Mouse (Mus musculus): ENCODE measurements at regions not wholly inside any gene's neighbourhood (a gene's known extent, or its start where the extent isn't known, plus 50 kb on each side); places are given as distances from the start of the nearest gene placed in this dataset.
"Not testable (repeated sequence)": the region's sequence is repeated elsewhere in the genome, so short reads cannot be mapped to it uniquely, and the experiment has no call there.

DNA sequence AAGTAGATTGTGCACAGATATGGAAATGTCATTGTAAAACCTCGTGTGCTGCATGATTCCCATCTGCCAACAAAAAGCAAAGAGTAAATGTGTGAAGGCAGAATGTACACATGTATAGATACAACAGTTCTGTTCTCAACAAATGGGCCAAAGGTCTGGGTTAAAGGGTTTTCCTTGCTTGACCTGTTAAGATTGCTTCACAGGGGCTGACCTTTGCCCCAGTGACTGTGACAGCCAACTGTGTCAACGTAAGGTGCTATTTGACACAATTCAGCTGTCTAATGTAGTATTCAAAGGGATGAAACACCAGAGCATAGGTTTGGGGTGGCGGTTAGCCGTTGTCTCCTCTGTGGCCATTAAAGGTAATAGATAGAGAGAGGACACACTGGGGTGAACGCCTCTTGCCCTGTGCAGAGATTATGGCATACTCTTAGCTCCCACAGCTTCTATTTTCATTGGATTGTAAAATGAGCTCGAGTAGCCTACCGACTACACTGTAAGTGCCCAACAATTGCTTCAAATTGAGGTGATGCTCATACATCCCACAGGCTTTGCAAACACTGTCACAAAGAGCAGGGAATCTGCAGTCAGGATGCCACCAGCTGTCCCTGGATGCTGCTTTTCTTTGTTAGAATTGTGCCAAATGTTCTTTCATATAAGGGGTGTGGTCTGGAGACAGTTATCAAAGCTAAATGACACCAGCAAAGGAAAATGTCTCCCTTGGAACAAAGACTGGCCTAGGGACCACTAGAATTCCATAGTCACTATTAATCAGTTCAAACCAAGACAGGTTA, 513.0 kb upstream of the Gulo start:
- Histone ChIP-seq H3K9ac (no peak overlapping the region), H3K4me1 (replicated peaks) (no peaks in the 10 kb centered on the region), H3K9me3 (no peaks in the 10 kb centered on the region), H3K4me2 (replicated peaks) (no peak overlapping the region), H3K27ac (no peak overlapping the region), H3K36me3 (no peaks in the 10 kb centered on the region), H3K27me3 (replicated peaks) (no peaks in the 10 kb centered on the region), H3K4me3 (replicated peaks) (no peak overlapping the region)
- WGBS, result 56% methylated on average over 7 of the region's 7 CpGs
- ATAC-seq, result no peak

DNA sequence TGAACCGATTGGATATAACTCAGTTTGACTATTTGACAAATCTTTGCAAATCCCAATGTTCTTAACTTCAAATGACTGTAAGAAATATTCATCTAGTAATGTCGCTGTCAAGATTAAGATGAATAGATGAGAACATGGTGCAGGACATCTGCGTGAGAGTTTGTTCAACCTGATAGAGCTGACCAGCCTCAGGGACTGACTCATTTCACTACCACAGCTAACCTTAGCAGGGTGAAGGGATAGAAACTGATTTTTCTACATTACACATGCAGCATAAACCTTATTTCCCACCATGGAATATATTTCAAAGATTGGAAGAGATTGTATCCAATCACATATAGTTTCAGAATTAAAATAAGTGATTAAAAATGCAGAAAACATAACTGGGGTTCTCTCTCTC, 507.8 kb upstream of the Gulo start:
- ATAC-seq, result no peak
- Histone ChIP-seq H3K36me3 (no peaks in the 10 kb centered on the region), H3K9me3 (no peaks in the 10 kb centered on the region), H3K4me2 (replicated peaks) (no peak overlapping the region), H3K9ac (no peak overlapping the region), H3K27ac (no peak overlapping the region), H3K27me3 (replicated peaks) (no peaks in the 10 kb centered on the region), H3K4me1 (replicated peaks) (no peaks in the 10 kb centered on the region), H3K4me3 (replicated peaks) (no peak overlapping the region)
- 89% methylated on average over 3 of the region's 3 CpGs for WGBS

DNA sequence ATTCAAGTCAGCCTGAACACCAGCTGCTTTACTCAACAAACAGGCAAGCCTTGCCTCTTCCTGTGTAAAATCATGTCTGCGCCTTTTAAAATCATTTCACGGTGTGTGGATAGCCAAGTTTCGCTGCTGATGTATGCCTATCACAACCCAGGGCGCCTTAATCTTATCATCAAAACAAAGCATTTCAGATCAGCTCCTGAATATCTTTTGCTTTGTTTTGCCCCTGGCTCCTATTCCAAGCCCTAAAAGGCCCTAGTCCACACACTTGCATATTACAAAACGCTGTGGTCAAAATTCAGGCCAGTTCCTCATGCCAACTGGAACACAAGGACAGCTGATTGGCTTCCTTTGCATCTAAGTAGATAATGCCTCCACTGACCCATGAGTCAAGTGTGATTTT, 501.7 kb upstream of the Gulo start:
- no peak for ATAC-seq
- Histone ChIP-seq H3K27ac (no peak overlapping the region), H3K4me1 (replicated peaks) (no peaks in the 10 kb centered on the region), H3K27me3 (replicated peaks) (no peaks in the 10 kb centered on the region), H3K36me3 (no peaks in the 10 kb centered on the region), H3K4me2 (replicated peaks) (no peak overlapping the region), H3K4me3 (replicated peaks) (no peak overlapping the region), H3K9me3 (no peaks in the 10 kb centered on the region), H3K9ac (no peak overlapping the region)
- WGBS, result 85% methylated on average over 5 of the region's 5 CpGs

DNA sequence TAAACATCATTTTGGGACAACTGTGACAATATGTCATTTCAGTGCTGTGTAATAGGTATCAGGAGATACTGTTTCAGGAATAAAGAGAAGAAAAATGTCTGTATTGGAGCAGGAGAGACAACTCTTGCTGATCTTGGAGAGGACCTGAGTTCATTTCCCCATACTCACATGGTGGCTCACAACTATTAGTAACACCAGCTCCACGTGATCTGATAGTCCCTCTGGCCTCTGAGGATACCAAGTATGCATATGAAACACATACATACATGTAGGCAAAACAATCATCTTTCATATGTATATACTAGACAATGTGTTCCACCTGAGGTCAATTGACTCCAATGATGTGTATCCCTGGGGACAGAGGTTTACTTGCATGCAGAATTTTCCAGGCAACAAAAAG, 501.2 kb upstream of the Gulo start:
- no peak overlapping the region for H3K9ac ChIP-seq
- H3K36me3 ChIP-seq, result no peaks in the 10 kb centered on the region
- no peaks in the 10 kb centered on the region for H3K9me3 ChIP-seq
- no peak for ATAC-seq
- H3K4me2 ChIP-seq (replicated peaks), result no peak overlapping the region
- 47% methylated on average over 1 of the region's 1 CpGs for WGBS
- H3K4me3 ChIP-seq (replicated peaks), result no peak overlapping the region
- no peaks in the 10 kb centered on the region for H3K4me1 ChIP-seq (replicated peaks)
- no peak overlapping the region for H3K27ac ChIP-seq
- H3K27me3 ChIP-seq (replicated peaks), result no peaks in the 10 kb centered on the region

DNA sequence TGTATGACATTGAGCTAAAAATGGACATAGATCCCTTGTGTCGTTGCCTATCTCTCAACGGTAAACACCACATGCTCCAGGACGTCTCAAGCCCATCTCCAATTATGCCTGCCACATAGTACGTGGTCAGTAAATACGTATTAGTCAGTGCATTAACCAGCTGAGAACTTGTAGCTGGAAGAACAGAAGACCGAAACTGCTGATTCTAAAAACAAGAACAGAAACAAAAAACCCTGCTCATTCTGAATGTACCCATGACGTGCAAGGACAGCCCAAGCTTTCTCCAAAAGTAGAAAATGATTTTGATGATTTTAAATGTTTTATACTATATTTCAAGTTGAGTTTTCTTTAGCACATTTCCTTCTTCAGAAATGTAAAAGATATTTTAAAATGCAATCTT, 500.7 kb upstream of the Gulo start:
- no peaks in the 10 kb centered on the region for H3K9me3 ChIP-seq
- H3K36me3 ChIP-seq, result no peaks in the 10 kb centered on the region
- 86% methylated on average over 7 of the region's 7 CpGs for WGBS
- H3K4me3 ChIP-seq (replicated peaks), result no peak overlapping the region
- H3K4me1 ChIP-seq (replicated peaks), result no peaks in the 10 kb centered on the region
- H3K27ac ChIP-seq, result no peak overlapping the region
- H3K4me2 ChIP-seq (replicated peaks), result no peak overlapping the region
- ATAC-seq, result no peak
- H3K27me3 ChIP-seq (replicated peaks), result no peaks in the 10 kb centered on the region
- no peak overlapping the region for H3K9ac ChIP-seq

DNA sequence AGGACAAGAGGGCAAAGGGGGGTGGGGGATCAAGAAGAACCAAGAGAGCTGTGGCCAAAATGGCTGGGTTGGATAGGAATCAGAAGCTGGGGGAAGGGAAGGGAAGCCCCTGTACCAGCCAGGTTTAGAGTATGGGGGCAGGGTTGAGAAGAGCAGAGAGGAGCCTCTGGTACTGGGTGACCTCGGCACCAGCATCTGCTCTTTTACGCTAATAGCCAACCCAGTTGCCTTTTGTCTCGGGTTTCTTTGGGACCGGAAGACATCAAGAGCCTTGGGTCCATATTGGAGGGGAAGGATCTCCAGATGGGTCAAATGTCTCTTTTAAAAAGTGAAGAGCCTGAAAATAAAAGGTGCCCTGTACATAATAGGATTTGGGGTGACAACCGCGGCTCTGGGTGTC, 493.0 kb upstream of the Gulo start:
- Histone ChIP-seq H3K9ac (no peak overlapping the region), H3K27me3 (replicated peaks) (no peaks in the 10 kb centered on the region), H3K4me1 (replicated peaks) (no peaks in the 10 kb centered on the region; the same call in 1 of the 2 replicates), H3K9me3 (no peaks in the 10 kb centered on the region), H3K4me3 (replicated peaks) (no peak overlapping the region), H3K27ac (no peak overlapping the region), H3K4me2 (replicated peaks) (no peak overlapping the region), H3K36me3 (no peaks in the 10 kb centered on the region)
- 89% methylated on average over 6 of the region's 6 CpGs for WGBS
- ATAC-seq, result no peak

DNA sequence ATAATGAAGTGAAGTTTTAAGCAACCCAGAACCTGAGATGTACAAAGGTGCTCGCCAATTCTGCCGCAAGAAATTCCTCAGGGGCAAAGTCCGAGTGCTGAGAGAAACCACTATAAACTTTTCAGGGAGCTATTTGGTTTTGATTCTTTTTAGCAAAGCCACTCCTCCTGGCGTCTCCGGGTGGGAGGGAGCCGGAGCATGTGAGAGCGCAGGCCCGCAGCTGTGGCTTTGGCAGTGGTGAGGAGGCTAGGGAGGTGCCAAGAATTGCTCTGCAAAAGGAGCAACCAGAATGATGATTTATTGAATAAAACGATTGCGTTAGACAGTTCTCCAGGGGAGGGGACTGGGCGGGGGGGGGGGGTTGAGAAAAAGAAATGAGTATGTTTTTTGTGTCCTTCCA, 490.9 kb upstream of the Gulo start:
- no peaks in the 10 kb centered on the region; the same call in 1 of the 2 replicates for H3K4me1 ChIP-seq (replicated peaks)

DNA sequence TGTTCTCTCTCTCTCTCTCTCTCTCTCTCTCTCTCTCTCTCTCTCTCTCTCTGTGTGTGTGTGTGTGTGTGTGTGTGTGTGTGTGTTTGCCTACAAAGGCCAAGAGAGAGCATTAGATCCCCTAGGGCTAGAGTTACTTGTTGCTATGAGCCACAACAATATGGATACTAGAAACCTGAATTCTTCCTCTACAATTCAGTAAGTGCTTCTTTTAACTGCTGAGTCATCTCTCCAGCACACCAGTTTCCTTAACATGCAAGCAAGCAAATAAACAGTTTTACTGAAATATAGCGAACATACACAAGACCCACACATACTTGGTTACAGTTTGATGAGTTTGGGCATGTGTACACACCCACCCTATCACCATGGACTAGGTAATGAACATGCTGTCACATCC, 486.1 kb upstream of the Gulo start:
- no peak overlapping the region for H3K9ac ChIP-seq
- no peak for ATAC-seq
- no peaks in the 10 kb centered on the region for H3K27me3 ChIP-seq (replicated peaks)
- H3K27ac ChIP-seq, result no peak overlapping the region
- WGBS, result 69% methylated on average over 1 of the region's 1 CpGs
- H3K9me3 ChIP-seq, result no peaks in the 10 kb centered on the region
- no peak overlapping the region for H3K4me3 ChIP-seq (replicated peaks)
- H3K4me1 ChIP-seq (replicated peaks), result no peaks in the 10 kb centered on the region; the same call in 1 of the 2 replicates
- H3K36me3 ChIP-seq, result no peaks in the 10 kb centered on the region
- no peak overlapping the region for H3K4me2 ChIP-seq (replicated peaks)

More for the DNA sequence above, 490.9 kb upstream of the Gulo start:
- 7% methylated on average over 11 of the region's 11 CpGs for WGBS
- Histone ChIP-seq H3K27ac (no peak overlapping the region), H3K9ac (no peak overlapping the region), H3K36me3 (no peaks in the 10 kb centered on the region), H3K4me2 (replicated peaks) (peak overlapping the region; percentile 15), H3K4me3 (replicated peaks) (no peak overlapping the region), H3K27me3 (replicated peaks) (no peaks in the 10 kb centered on the region), H3K9me3 (no peaks in the 10 kb centered on the region)
- peak; percentile 75 for ATAC-seq

DNA sequence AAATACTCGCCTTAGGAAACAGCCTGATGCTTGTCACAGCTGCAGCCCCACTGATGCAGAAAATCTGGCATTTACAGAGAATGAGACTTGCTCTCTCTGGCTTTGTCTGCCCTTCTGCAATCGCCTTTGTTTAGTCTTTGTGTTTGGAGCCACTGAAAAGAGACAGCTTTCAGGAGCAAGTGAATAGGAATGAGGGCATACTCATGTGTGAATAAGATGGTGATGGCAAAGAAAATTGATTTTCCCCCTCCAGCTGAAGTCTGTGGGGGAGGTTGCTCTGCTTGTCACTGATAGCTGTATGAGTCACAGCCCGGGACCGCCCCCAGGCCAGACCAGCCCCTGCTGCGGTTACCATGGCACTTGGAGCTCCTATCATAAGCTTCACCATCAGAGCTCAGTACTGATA, 485.5 kb upstream of the Gulo start:
- no peaks in the 10 kb centered on the region for H3K36me3 ChIP-seq
- no peaks in the 10 kb centered on the region for H3K9me3 ChIP-seq
- 16% methylated on average over 5 of the region's 5 CpGs for WGBS
- no peaks in the 10 kb centered on the region for H3K4me1 ChIP-seq (replicated peaks)
- H3K4me2 ChIP-seq (replicated peaks), result no peak overlapping the region
- ATAC-seq, result peak; percentile 80
- no peak overlapping the region for H3K27ac ChIP-seq
- no peak overlapping the region for H3K9ac ChIP-seq
- no peaks in the 10 kb centered on the region for H3K27me3 ChIP-seq (replicated peaks)
- H3K4me3 ChIP-seq (replicated peaks), result no peak overlapping the region

DNA sequence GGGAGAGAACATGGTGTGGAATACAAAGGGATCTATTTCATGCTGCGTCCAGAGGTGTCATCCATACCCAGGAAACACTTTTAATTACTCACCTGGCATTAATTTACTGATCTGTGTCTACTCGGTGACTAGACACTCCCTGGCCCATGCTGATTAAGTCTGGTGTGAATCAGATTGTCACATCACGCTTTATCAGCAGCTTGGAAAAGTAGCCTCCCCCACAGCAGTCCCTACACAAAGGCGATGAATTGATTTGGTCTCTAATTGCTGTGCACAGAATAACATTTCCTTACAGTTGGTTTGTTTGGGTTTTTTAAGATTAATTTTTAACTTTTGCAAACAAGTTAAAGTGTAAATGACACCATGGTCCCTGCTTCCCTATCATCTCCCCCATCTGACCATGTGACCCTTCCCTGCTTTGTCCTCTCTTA, 484.7 kb upstream of the Gulo start:
- no peak overlapping the region for H3K27ac ChIP-seq
- H3K4me2 ChIP-seq (replicated peaks), result no peak overlapping the region
- no peaks in the 10 kb centered on the region for H3K4me1 ChIP-seq (replicated peaks)
- H3K27me3 ChIP-seq (replicated peaks), result no peaks in the 10 kb centered on the region
- H3K4me3 ChIP-seq (replicated peaks), result no peak overlapping the region
- WGBS, result 61% methylated on average over 4 of the region's 4 CpGs
- H3K9ac ChIP-seq, result no peak overlapping the region
- no peak for ATAC-seq
- H3K9me3 ChIP-seq, result no peaks in the 10 kb centered on the region
- no peaks in the 10 kb centered on the region for H3K36me3 ChIP-seq

DNA sequence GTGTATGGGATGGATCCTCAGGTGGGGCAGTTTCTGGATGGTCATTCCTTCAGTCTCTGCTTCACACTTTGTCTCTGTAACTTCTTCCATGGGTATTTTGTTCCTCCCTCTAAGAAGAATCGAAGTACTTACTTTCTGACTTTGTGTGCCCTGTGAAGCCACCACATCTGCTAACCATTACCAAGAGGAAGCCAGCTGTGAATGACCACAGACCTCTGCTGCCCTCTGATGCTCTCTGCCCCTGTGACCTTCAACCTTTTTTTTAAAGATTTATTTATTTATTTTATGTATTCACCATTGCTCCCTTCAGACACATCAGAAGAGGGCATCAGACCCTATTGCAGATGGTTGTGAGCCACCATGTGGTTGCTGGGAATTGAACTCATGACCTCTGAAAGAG, 475.7 kb upstream of the Gulo start:
- not testable (repeated sequence) for H3K27me3 ChIP-seq (replicated peaks); H3K4me2 ChIP-seq (replicated peaks); ATAC-seq; H3K4me1 ChIP-seq (replicated peaks); H3K9ac ChIP-seq; H3K9me3 ChIP-seq; H3K36me3 ChIP-seq; H3K27ac ChIP-seq; H3K4me3 ChIP-seq (replicated peaks)
- WGBS, result 83% methylated on average over 1 of the region's 1 CpGs

DNA sequence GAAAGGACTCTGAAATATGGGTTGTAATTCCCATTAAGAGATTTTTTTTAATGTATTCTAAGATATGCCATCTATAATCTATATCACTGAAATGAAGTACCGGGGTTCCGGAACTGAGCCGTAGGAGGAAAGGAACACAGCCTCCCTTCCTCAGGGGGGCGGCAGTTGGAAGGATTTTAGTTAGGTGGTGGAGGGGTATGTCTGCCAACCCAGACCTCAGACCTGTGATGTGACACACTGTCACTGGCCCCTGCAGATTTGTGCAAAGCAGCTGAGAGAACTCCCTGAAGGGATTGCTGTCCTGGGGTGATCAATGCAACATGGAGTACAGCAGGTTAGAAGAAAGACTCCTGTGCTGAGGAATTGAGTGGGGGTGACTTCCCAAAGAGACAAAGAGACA, 470.2 kb upstream of the Gulo start:
- WGBS, result 71% methylated on average over 4 of the region's 4 CpGs
- Histone ChIP-seq H3K36me3 (no peaks in the 10 kb centered on the region), H3K9ac (no peak overlapping the region), H3K9me3 (no peaks in the 10 kb centered on the region), H3K27ac (no peak overlapping the region), H3K4me3 (replicated peaks) (no peak overlapping the region), H3K27me3 (replicated peaks) (no peaks in the 10 kb centered on the region), H3K4me2 (replicated peaks) (no peak overlapping the region), H3K4me1 (replicated peaks) (no peaks in the 10 kb centered on the region)
- ATAC-seq, result no peak

DNA sequence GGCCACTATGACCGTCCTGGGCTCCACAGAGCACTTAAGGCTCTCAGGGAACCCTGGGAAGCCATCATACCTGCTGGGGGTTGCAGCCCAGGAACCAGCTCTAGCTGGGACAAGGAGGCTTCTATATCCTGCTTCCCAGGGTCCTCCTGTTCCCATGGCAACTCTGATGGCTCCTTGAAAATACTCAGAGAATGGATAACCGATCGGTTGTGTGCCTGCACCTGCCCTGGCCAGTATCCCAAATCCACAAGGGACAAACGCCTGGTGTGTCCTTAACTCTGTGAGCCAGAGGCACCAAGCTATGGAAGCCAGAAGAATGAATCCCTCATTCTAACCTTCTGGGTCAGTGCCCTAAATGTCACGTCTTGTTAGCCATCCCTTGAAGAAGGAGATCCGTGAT, 469.6 kb upstream of the Gulo start:
- H3K27ac ChIP-seq, result no peak overlapping the region
- WGBS, result 58% methylated on average over 6 of the region's 6 CpGs

More for the DNA sequence above, 469.6 kb upstream of the Gulo start:
- Histone ChIP-seq H3K4me3 (replicated peaks) (no peak overlapping the region), H3K9ac (no peak overlapping the region), H3K36me3 (no peaks in the 10 kb centered on the region), H3K4me1 (replicated peaks) (no peaks in the 10 kb centered on the region), H3K27me3 (replicated peaks) (no peaks in the 10 kb centered on the region), H3K4me2 (replicated peaks) (no peak overlapping the region), H3K9me3 (no peaks in the 10 kb centered on the region)
- no peak for ATAC-seq

Measured in intestine, embryonic 15.5 days (tissue).